Mouse (Mus musculus) midbrain, postnatal 0 days (tissue): Measurements from ENCODE around the gene Car15. TPM values are rescaled to one million over a fixed set of nuclear protein-coding genes. Genes with fewer than 3 reads are reported as not detected.

Experiments
- ATAC-seq: fragments of 200-750 bp; cut with Nextera tagmentation; 2 replicates; pipeline ENCODE4 v1.8.0; 2017; ENCODE audit warnings: moderate number of reproducible peaks, mild to moderate bottlenecking, moderate TSS enrichment, moderate library complexity; ENCODE audit not compliant: low FRiP score
- DNase-seq: peaks from one replicate; pipeline ENCODE4 v3.0.0-alpha.2; 2015; ENCODE audit warnings: low spot score
- H3K27ac ChIP-seq: fragments of 300-500 bp; sonication (generic); 2 replicates; pipeline ENCODE4 v1.5.1; 2014; ENCODE audit warnings: low read depth, mild to moderate bottlenecking, low read length, mixed read lengths
- H3K27me3 ChIP-seq: fragments of 300-500 bp; sonication (generic); 2 replicates; pipeline ENCODE4 v1.6.1; 2014; ENCODE audit warnings: low read length, control low read depth, mixed read lengths; ENCODE audit not compliant: insufficient read depth
- H3K36me3 ChIP-seq: fragments of 300-500 bp; sonication (generic); 2 replicates; pipeline ENCODE4 v1.6.1; 2014; ENCODE audit warnings: low read length, control low read depth, mixed read lengths; ENCODE audit not compliant: insufficient read depth
- H3K4me1 ChIP-seq: fragments of 300-500 bp; sonication (generic); 2 replicates; pipeline ENCODE4 v1.6.1; 2014; ENCODE audit warnings: mild to moderate bottlenecking, control low read depth, antibody characterized with exemption, low read length, mixed read lengths; ENCODE audit not compliant: insufficient read depth
- H3K4me2 ChIP-seq: fragments of 300-500 bp; sonication (generic); 2 replicates; pipeline ENCODE4 v1.6.1; 2014; ENCODE audit warnings: low read depth, mild to moderate bottlenecking, low read length, mixed read lengths; ENCODE audit not compliant: poor library complexity, severe bottlenecking
- H3K4me3 ChIP-seq: fragments of 300-500 bp; sonication (generic); 2 replicates; pipeline ENCODE4 v1.5.1; 2014; ENCODE audit warnings: low read depth, mild to moderate bottlenecking, low read length, moderate library complexity
- H3K9ac ChIP-seq: fragments of 300-500 bp; sonication (generic); replicated peaks from 2 replicates; pipeline ENCODE4 v1.6.1; 2014; ENCODE audit warnings: mild to moderate bottlenecking, low read length, moderate library complexity, mixed read lengths; ENCODE audit not compliant: poor library complexity, severe bottlenecking
- H3K9me3 ChIP-seq: fragments of 300-500 bp; sonication (generic); 2 replicates; pipeline ENCODE4 v1.6.1; 2016; ENCODE audit warnings: low read length, control low read depth
- CTCF ChIP-seq: IDR thresholded peaks from 2 replicates; pipeline ENCODE4 v1.5.1; 2016; ENCODE audit warnings: antibody characterized with exemption, mild to moderate bottlenecking
- WGBS: fragments of 180-500 bp; shearing (Covaris S2); extraction: QIAGEN DNeasy Blood & Tissue Kit; methylation state at CpG from one replicate; pipeline ENCODE4 v1.1.7; 2014; 5-methylcytosine and 5-hydroxymethylcytosine counted together
- polyA plus RNA-seq: library from polyadenylated mRNA; unstranded; fragments of >200 nt; fragmentation: Nextera tagmentation; extraction: Ambion mirVana; gene quantifications from 2 replicates; pipeline ENCODE4 v1.2.1, GENCODE M21; 2015
- total RNA-seq: library from RNA; depleted of rRNA; stranded (reverse); fragments of >200 nt; gene quantifications from 2 replicates; pipeline ENCODE4 v1.2.3, GENCODE M21; 2014; rRNA removed

Car15 gene
- total RNA-seq: 2.4 and 12.8 TPM in 2 replicates
- polyA plus RNA-seq: 1.7 and 2.0 TPM in 2 replicates

DNA sequence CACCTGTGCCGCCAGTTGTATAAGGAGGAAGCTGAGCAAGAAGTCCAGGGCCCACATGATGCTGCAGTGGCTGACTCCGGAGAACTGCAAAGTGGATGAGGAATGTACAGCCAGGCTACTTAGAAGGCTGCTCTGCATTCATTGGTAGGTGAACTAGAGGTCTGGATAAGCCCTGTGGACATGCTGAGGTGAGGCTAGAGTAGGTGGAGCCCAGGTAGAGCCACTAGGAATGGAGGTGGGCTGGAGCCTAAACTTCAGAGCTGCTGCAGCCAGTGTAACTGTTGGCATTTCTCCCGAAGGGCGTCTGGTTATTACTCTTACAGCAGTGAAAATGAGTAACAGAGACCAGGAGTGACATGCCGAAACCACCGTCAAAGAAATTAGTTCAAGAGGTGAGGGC, at the start of gene Car15:
Car15 (minus strand) TSS at position 314 of the 400 bp plus-strand sequence.
- peaks cover 6% of the 10 kb centered on the region; the same call in 1 of the 2 replicates for H3K4me1 ChIP-seq
- DNase-seq: no peak
- no peaks in the 10 kb centered on the region for H3K9me3 ChIP-seq
- no peak within 1 kb of the TSS for H3K27ac ChIP-seq
- H3K36me3 ChIP-seq: peaks cover 31% of the 10 kb centered on the region
- H3K4me2 ChIP-seq: no peak within 1 kb of the TSS
- no peak for TF ChIP-seq CTCF
- no peaks in the 10 kb centered on the region for H3K27me3 ChIP-seq
- no peak within 1 kb of the TSS for H3K4me3 ChIP-seq
- ATAC-seq: no peak
- H3K9ac ChIP-seq: no peak within 1 kb of the TSS
- 86% methylated on average over 6 of the region's 6 CpGs for WGBS

DNA sequence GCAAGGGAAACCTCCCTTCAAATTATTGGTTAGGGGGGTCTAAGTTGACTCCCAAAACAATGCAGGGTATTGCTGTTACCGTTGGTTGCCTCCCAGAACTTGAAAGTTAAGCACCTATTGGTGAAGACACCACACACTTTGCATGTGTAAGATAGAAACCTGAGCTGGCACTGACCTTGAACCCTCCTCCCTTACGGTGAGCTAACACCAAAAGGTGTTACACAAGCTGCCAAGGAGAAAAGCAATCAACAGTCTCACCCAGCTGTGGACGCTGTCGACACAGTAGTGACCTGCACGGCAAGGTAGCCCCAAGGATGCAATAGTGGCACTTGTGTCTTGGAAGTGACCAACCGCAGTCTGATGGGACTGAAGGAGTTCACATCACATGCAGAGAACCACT, 46.0 kb upstream of the Car15 start:
- Histone ChIP-seq H3K4me1 (peaks cover 4% of the 10 kb centered on the region; the same call in 1 of the 2 replicates), H3K27ac (no peak overlapping the region), H3K4me2 (no peak overlapping the region), H3K9me3 (no peaks in the 10 kb centered on the region), H3K27me3 (no peaks in the 10 kb centered on the region), H3K4me3 (no peak overlapping the region), H3K9ac (no peak overlapping the region), H3K36me3 (0 out of 2 replicates have a peak, but pooled peaks cover 5% of the 10 kb centered on the region)
- DNase-seq (no peak), ATAC-seq (no peak)
- 91% methylated on average over 6 of the region's 6 CpGs for WGBS
- TF ChIP-seq CTCF: no peak

DNA sequence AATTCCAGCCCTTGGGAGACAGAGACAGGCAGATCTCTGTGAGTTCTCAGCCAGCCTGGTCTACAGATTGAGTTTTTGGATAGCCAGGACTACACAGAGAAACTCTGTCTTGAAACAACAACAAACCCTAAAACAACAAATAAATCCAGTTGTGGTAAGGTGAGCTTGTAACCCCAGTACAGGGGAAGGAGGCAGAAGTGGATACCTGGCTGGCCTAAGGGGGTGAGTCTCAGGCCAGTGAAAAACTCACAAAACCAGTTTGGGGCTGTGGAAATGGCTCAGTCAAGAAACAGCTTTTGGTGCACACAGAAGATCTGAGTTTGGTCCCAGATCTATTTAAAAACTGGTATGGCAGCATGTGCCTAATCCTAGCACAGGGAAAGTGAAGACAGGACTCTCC, 44.0 kb upstream of the Car15 start:
- H3K36me3 ChIP-seq: 0 out of 2 replicates have a peak, but pooled peaks cover 5% of the 10 kb centered on the region
- H3K4me3 ChIP-seq: no peak overlapping the region
- peaks cover 4% of the 10 kb centered on the region; the same call in 1 of the 2 replicates for H3K4me1 ChIP-seq
- ATAC-seq (no peak), DNase-seq (no peak)
- H3K27ac ChIP-seq: no peak overlapping the region
- H3K27me3 ChIP-seq: no peaks in the 10 kb centered on the region
- H3K4me2 ChIP-seq: no peak overlapping the region
- TF ChIP-seq CTCF: no peak
- no peak overlapping the region for H3K9ac ChIP-seq
- H3K9me3 ChIP-seq: no peaks in the 10 kb centered on the region

DNA sequence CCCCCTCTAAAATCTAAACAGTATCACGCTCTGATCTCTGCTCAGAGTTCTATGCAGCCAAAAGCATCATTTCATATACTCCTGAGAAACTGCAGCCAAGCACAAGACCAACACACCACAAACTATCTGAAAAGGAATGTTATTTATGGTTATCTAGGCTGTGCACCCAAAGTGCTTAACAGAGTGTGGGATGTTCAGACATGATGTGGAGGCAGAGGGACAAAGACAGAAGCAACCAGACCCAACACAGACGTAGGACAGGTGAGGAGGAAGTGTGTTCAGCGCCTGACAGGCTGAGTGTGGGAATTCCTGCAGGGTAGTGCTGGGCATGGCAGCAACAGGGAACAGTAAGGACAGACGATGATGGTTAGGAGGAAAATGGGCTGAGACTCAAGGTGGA, 41.4 kb upstream of the Car15 start:
- Histone ChIP-seq H3K27me3 (no peaks in the 10 kb centered on the region), H3K9me3 (no peaks in the 10 kb centered on the region), H3K4me1 (no peaks in the 10 kb centered on the region), H3K4me3 (no peak overlapping the region), H3K9ac (no peak overlapping the region), H3K27ac (no peak overlapping the region), H3K4me2 (no peak overlapping the region), H3K36me3 (0 out of 2 replicates have a peak, but pooled peaks cover 5% of the 10 kb centered on the region)
- ATAC-seq (no peak), DNase-seq (no peak)
- WGBS: 92% methylated on average over 4 of the region's 4 CpGs
- no peak for TF ChIP-seq CTCF

DNA sequence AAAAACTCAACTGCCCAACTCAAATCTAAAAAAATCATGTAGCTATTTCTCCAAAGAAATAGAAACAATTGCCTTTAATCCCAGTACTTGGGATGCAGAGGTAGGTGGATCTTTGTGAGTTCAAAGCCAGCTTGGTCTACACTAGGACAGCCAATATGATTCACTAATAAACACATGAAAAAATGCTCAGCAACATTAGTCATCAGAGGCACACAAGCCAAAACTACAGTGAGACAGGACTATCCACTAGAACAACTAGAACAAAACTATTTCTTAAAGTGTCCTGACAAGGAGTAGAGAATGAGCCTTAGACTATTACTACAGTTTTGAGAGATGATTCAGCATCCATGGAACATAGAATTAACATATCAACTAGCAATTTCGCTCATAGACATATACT, 37.9 kb upstream of the Car15 start:
- H3K4me2 ChIP-seq: no peak overlapping the region
- no peak for TF ChIP-seq CTCF
- H3K27ac ChIP-seq: no peak overlapping the region
- no peaks in the 10 kb centered on the region for H3K4me1 ChIP-seq
- no peak overlapping the region for H3K4me3 ChIP-seq
- WGBS: 93% methylated on average over 1 of the region's 1 CpGs
- ATAC-seq (no peak), DNase-seq (no peak)
- H3K36me3 ChIP-seq: peaks cover 8% of the 10 kb centered on the region
- no peak overlapping the region for H3K9ac ChIP-seq
- H3K27me3 ChIP-seq: no peaks in the 10 kb centered on the region
- H3K9me3 ChIP-seq: no peaks in the 10 kb centered on the region

DNA sequence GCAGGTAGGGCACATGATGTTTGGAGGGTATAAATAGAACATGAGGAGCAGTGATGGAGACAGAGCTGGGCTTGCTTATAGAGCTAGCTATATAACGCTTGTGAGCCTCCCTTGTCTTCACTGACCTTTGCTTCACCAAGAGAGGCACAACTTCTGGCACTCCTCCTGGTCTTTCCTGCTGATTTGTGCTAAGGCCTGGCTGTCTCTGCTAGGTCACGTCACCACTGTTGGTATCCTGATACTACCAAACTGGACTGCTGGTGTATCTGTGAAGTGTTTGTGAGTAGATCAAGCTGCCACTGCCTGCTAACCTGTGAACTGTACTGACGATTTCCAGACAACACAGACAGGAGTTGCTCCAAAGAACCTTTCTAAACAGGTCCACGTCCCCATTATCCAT, 37.0 kb upstream of the Car15 start:
- H3K36me3 ChIP-seq: peaks cover 9% of the 10 kb centered on the region
- H3K4me3 ChIP-seq: no peak overlapping the region
- no peak overlapping the region for H3K9ac ChIP-seq
- no peaks in the 10 kb centered on the region for H3K4me1 ChIP-seq
- TF ChIP-seq CTCF: no peak
- no peaks in the 10 kb centered on the region for H3K27me3 ChIP-seq
- ATAC-seq: no peak
- no peak for DNase-seq
- 94% methylated on average over 4 of the region's 4 CpGs for WGBS
- H3K9me3 ChIP-seq: no peaks in the 10 kb centered on the region
- no peak overlapping the region for H3K27ac ChIP-seq
- no peak overlapping the region for H3K4me2 ChIP-seq
